ENCODE assay signal across 18 mouse cellular contexts in the genomic region with DNA sequence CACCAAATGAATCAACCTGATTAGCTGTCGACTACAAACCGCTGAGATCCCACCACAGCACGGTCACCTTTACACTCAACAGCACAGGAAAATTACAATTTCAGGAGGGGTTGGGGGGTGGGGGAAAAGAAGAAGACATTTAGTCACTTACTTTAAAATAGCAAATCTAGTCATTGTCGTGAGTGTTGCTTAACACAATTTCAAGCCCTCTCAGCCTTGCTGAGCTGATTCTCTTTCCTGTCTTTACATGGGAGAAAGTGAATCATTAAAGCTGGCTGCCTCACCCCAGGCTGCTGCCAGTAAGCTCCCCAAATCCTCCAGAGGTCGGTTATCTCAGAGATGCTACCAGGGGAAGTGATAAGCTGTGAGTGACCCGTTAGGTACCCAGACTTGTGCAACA.
"Had no signal": no experiment of that assay in that cellular context is flagged by ENCODE, and none has a peak within 500 bp of the region (broad histone marks: within the 10 kb centered on the region; RNA-seq: fewer than 3 reads in every experiment).

No protein-coding gene starts in this region.

- H3K9ac ChIP-seq: liver, embryonic 13.5 days; liver, embryonic 15.5 days; liver, postnatal 0 days; lung, embryonic 15.5 days; midbrain, embryonic 13.5 days; midbrain, embryonic 15.5 days; neural tube, embryonic 12.5 days; stomach, embryonic 15.5 days had no signal

- H3K4me3 ChIP-seq: liver, embryonic 13.5 days; liver, embryonic 15.5 days; lung, embryonic 15.5 days; megakaryocyte, embryonic 14.5 days; midbrain, embryonic 13.5 days; midbrain, embryonic 15.5 days; neural tube, embryonic 12.5 days; stomach, embryonic 15.5 days had no signal

- H3K36me3 ChIP-seq: liver, embryonic 13.5 days; liver, embryonic 15.5 days; lung, embryonic 15.5 days; midbrain, embryonic 13.5 days; midbrain, embryonic 15.5 days; neural tube, embryonic 12.5 days; stomach, embryonic 15.5 days had no signal

- H3K27ac ChIP-seq: liver, embryonic 13.5 days; liver, embryonic 15.5 days; lung, embryonic 15.5 days; macrophage; midbrain, embryonic 13.5 days; midbrain, embryonic 15.5 days; neural tube, embryonic 12.5 days; stomach, embryonic 15.5 days; stomach, postnatal 0 days had no signal

- DNase-seq: liver, embryonic 13.5 days; liver, postnatal 0 days; lung, adult 2 months; lung, postnatal 14 days; lung, postnatal 36 days; thymus, adult 2 months; thymus, postnatal 25 days had no signal

- ATAC-seq: liver, postnatal 0 days; lung, postnatal 0 days; midbrain, embryonic 13.5 days had no signal

- H3K27me3 ChIP-seq: liver, embryonic 13.5 days; liver, embryonic 15.5 days; lung, embryonic 15.5 days; megakaryocyte, embryonic 14.5 days; midbrain, embryonic 13.5 days; midbrain, embryonic 15.5 days; neural tube, embryonic 12.5 days; stomach, embryonic 15.5 days had no signal

- H3K4me2 ChIP-seq: liver, embryonic 13.5 days; liver, embryonic 15.5 days; lung, embryonic 15.5 days; midbrain, embryonic 11.5 days; midbrain, embryonic 13.5 days; midbrain, embryonic 15.5 days; neural tube, embryonic 12.5 days; stomach, embryonic 15.5 days had no signal

- H3K4me1 ChIP-seq: liver, embryonic 13.5 days; liver, embryonic 15.5 days; lung, embryonic 15.5 days; megakaryocyte, embryonic 14.5 days; midbrain, embryonic 13.5 days; midbrain, embryonic 15.5 days; neural tube, embryonic 12.5 days; stomach, embryonic 15.5 days had no signal

- H3K9me3 ChIP-seq: liver, embryonic 15.5 days; lung, embryonic 15.5 days; midbrain, embryonic 13.5 days; midbrain, embryonic 15.5 days; neural tube, embryonic 12.5 days; stomach, embryonic 15.5 days had no signal
